Comparison of ENCODE assay signal across 19 mouse cellular contexts in genomic region chr7:100008765-100009164, GRCm38 (mm10). TPM values are rescaled to one million over a fixed set of nuclear protein-coding genes. Genes with fewer than 3 reads are reported as not detected.
A peak's percentile ranks its signal among the peaks of the same experiment; 100 is the strongest.
DNase-seq lines count a peak whose midpoint lies in the region; ATAC-seq lines count a peak whose summit lies in the region.
"Had no signal": no experiment of that assay in that cellular context is flagged by ENCODE, and none has a peak within 500 bp of the region (broad histone marks: within the 10 kb centered on the region; RNA-seq: fewer than 3 reads in every experiment).

No protein-coding gene starts in this region.

- no peak overlapping the region for H3K4me3 ChIP-seq in heart, embryonic 10.5 days
- no peak overlapping the region for H3K4me3 ChIP-seq in heart, embryonic 11.5 days (ENCODE audit: low read depth, low read length)
- H3K4me3 ChIP-seq in midbrain, embryonic 11.5 days (ENCODE audit: low read depth, low read length) = no peak overlapping the region
- H3K4me3 ChIP-seq in midbrain, embryonic 10.5 days = no peak overlapping the region

- no peak overlapping the region for H3K4me2 ChIP-seq in heart, embryonic 11.5 days
- no peak overlapping the region for H3K4me2 ChIP-seq in midbrain, embryonic 11.5 days

- peaks cover 36% of the 10 kb centered on the region for H3K4me1 ChIP-seq in heart, embryonic 10.5 days
- H3K4me1 ChIP-seq in heart, embryonic 11.5 days (ENCODE audit: control insufficient read depth, insufficient read depth, low read length) = no peaks in the 10 kb centered on the region; the same call in 1 of the 2 replicates
- no peaks in the 10 kb centered on the region for H3K4me1 ChIP-seq in midbrain, embryonic 11.5 days (ENCODE audit: control insufficient read depth, insufficient read depth, low read length)
- peaks cover 33% of the 10 kb centered on the region for H3K4me1 ChIP-seq in midbrain, embryonic 10.5 days

- no peaks in the 10 kb centered on the region for H3K9me3 ChIP-seq in heart, embryonic 10.5 days
- no peaks in the 10 kb centered on the region for H3K9me3 ChIP-seq in heart, embryonic 11.5 days (replicated peaks; ENCODE audit: control insufficient read depth, low read length)
- no peaks in the 10 kb centered on the region for H3K9me3 ChIP-seq in midbrain, embryonic 11.5 days (ENCODE audit: control insufficient read depth, low read length)
- no peaks in the 10 kb centered on the region for H3K9me3 ChIP-seq in midbrain, embryonic 10.5 days (replicated peaks)
- H3K9me3 ChIP-seq: G1E had no signal

- no peak overlapping the region for H3K9ac ChIP-seq in heart, embryonic 11.5 days (ENCODE audit: low read depth, low read length)
- no peak overlapping the region for H3K9ac ChIP-seq in midbrain, embryonic 11.5 days (ENCODE audit: low read length)

- DNase-seq in heart, embryonic 10.5 days (ENCODE audit: low spot score) = peak; percentile 70
- DNase-seq in midbrain, embryonic 11.5 days (ENCODE audit: low spot score, missing footprints) = peak; percentile 72
- no peak for DNase-seq in midbrain, embryonic 10.5 days (ENCODE audit: low spot score)
- DNase-seq: adrenal gland, adult 2 months; adrenal gland, adult 8-10 months; adrenal gland, postnatal 10 days; adrenal gland, postnatal 14 days; adrenal gland, postnatal 25 days; adrenal gland, postnatal 36 days; B cell, adult 2 months; cerebellum, adult 11 months; cerebellum, adult 11-12 months; cerebellum, adult 18-20 months had no signal

- no peak overlapping the region for H3K27ac ChIP-seq in heart, embryonic 10.5 days
- H3K27ac ChIP-seq in heart, embryonic 11.5 days (ENCODE audit: low read depth, low read length) = no peak overlapping the region
- no peak overlapping the region for H3K27ac ChIP-seq in midbrain, embryonic 11.5 days (ENCODE audit: low read depth, low read length)
- H3K27ac ChIP-seq in midbrain, embryonic 10.5 days (replicated peaks) = no peak overlapping the region

- H3K27me3 ChIP-seq in heart, embryonic 10.5 days (ENCODE audit: insufficient read depth, poor library complexity, severe bottlenecking) = peaks cover 76% of the 10 kb centered on the region
- H3K27me3 ChIP-seq in heart, embryonic 11.5 days (ENCODE audit: control insufficient read depth, insufficient read depth, low read length) = peaks cover 62% of the 10 kb centered on the region
- peaks cover 40% of the 10 kb centered on the region for H3K27me3 ChIP-seq in midbrain, embryonic 11.5 days (ENCODE audit: control insufficient read depth, insufficient read depth, low read length)
- H3K27me3 ChIP-seq in midbrain, embryonic 10.5 days (ENCODE audit: low read depth, poor library complexity, severe bottlenecking) = peaks cover 69% of the 10 kb centered on the region

- H3K36me3 ChIP-seq in heart, embryonic 10.5 days = no peaks in the 10 kb centered on the region
- no peaks in the 10 kb centered on the region for H3K36me3 ChIP-seq in heart, embryonic 11.5 days (ENCODE audit: control insufficient read depth, insufficient read depth, low read length)
- H3K36me3 ChIP-seq in midbrain, embryonic 11.5 days (ENCODE audit: control insufficient read depth, insufficient read depth, low read length) = no peaks in the 10 kb centered on the region
- H3K36me3 ChIP-seq in midbrain, embryonic 10.5 days = no peaks in the 10 kb centered on the region
- H3K36me3 ChIP-seq: G1E had no signal

- WGBS in heart, embryonic 10.5 days = 80% methylated on average over 4 of the region's 4 CpGs
- 80% methylated on average over 4 of the region's 4 CpGs for WGBS in heart, embryonic 11.5 days (ENCODE audit: insufficient replicate concordance)
- 85% methylated on average over 4 of the region's 4 CpGs for WGBS in midbrain, embryonic 11.5 days
- WGBS in midbrain, embryonic 10.5 days = 92% methylated on average over 4 of the region's 4 CpGs

- no peak for ATAC-seq in heart, embryonic 11.5 days (replicated peaks; ENCODE audit: insufficient number of reproducible peaks, low FRiP score, low TSS enrichment)
- ATAC-seq in midbrain, embryonic 11.5 days (ENCODE audit: low FRiP score) = no peak
- ATAC-seq: activated CD4-positive, CD25-positive, alpha-beta regulatory T cell, adult 4 months; CD4-positive, CD25-positive, alpha-beta regulatory T cell, adult 4 months; Patski had no signal

RNA-seq across cellular contexts. Expression of gene Chrdl2, which starts 2.8 kb away (rescaled TPM):
- polyA plus RNA-seq in heart, embryonic 10.5 days (2016; fragmentation: Nextera tagmentation; extraction: Ambion mirVana) = 0.65 TPM in 1 of 2 replicates, not detected in the other
- 0.10 TPM in 1 of 2 replicates, not detected in the other for polyA plus RNA-seq in heart, embryonic 11.5 days (2014; fragmentation: Nextera tagmentation; extraction: Ambion mirVana)
- 0.11 TPM in 1 of 2 replicates, not detected in the other for polyA plus RNA-seq in midbrain, embryonic 11.5 days (2014; fragmentation: Nextera tagmentation; extraction: Ambion mirVana)
- 0.14 and 0.16 TPM in 2 replicates for polyA plus RNA-seq in midbrain, embryonic 10.5 days (2016; fragmentation: Nextera tagmentation; extraction: Ambion mirVana)
- polyA plus RNA-seq: activated CD4-positive, CD25-positive, alpha-beta regulatory T cell, adult 4 months; adrenal gland, adult 2 months; C2C12; CD4-positive, CD25-positive, alpha-beta regulatory T cell, adult 4 months; G1E had no signal

RNA-seq across cellular contexts. Expression of gene Rnf169, which starts 28.5 kb away (rescaled TPM):
- 3.1 and 4.3 TPM in 2 replicates for polyA plus RNA-seq in heart, embryonic 10.5 days (2016; fragmentation: Nextera tagmentation; extraction: Ambion mirVana)
- polyA plus RNA-seq in heart, embryonic 11.5 days (2014; fragmentation: Nextera tagmentation; extraction: Ambion mirVana) = 4.3 and 4.7 TPM in 2 replicates
- 6.5 and 6.6 TPM in 2 replicates for polyA plus RNA-seq in midbrain, embryonic 11.5 days (2014; fragmentation: Nextera tagmentation; extraction: Ambion mirVana)
- polyA plus RNA-seq in midbrain, embryonic 10.5 days (2016; fragmentation: Nextera tagmentation; extraction: Ambion mirVana) = 4.0 and 4.5 TPM in 2 replicates
